Mouse (Mus musculus) small intestine, adult 2 months (tissue): ENCODE results near the gene Ptch1. TPM values are rescaled to one million over a fixed set of nuclear protein-coding genes. Genes with fewer than 3 reads are reported as not detected.

ENCODE experiments used
- H3K27ac ChIP-seq: fragments of 200-500 bp; 2 replicates; pipeline ENCODE4 v1.5.1; 2012; ENCODE audit warnings: low read depth, low read length, control low read depth, inconsistent platforms; ENCODE audit not compliant: insufficient read depth
- H3K27me3 ChIP-seq: fragments of 200-500 bp; 2 replicates; pipeline ENCODE4 v1.6.1; 2012; ENCODE audit warnings: mild to moderate bottlenecking, moderate library complexity, low read length, inconsistent platforms; ENCODE audit not compliant: control insufficient read depth, insufficient read depth
- H3K36me3 ChIP-seq: fragments of 200-500 bp; 2 replicates; pipeline ENCODE4 v1.6.1; 2012; ENCODE audit warnings: mild to moderate bottlenecking, low read length, control low read depth, inconsistent platforms; ENCODE audit not compliant: control insufficient read depth, insufficient read depth
- H3K4me1 ChIP-seq: fragments of 200-500 bp; 2 replicates; pipeline ENCODE4 v1.6.1; 2012; ENCODE audit warnings: low read length, inconsistent platforms, mixed read lengths; ENCODE audit not compliant: control insufficient read depth, insufficient read depth, insufficient read length
- H3K4me3 ChIP-seq: fragments of 200-500 bp; 2 replicates; pipeline ENCODE4 v1.5.1; 2012; ENCODE audit warnings: low read depth, mild to moderate bottlenecking, control low read depth, inconsistent platforms, low read length, moderate library complexity
- CTCF ChIP-seq: fragments of 200-500 bp; IDR thresholded peaks from 2 replicates; pipeline ENCODE4 v1.5.1; 2012; ENCODE audit warnings: low read depth, mild to moderate bottlenecking, control low read depth, inconsistent platforms, low read length, moderate library complexity, mixed read lengths; ENCODE audit not compliant: insufficient replicate concordance, insufficient read length; ENCODE audit errors: extremely low read depth
- POLR2A ChIP-seq: fragments of 200-500 bp; IDR thresholded peaks from 2 replicates; pipeline ENCODE4 v1.6.1; 2012; ENCODE audit warnings: low read depth, mild to moderate bottlenecking, control low read depth, inconsistent platforms, low read length, moderate library complexity
- WGBS: fragments of 180-500 bp; shearing (Covaris S2); methylation state at CpG from one replicate; pipeline ENCODE4 v1.1.7; 2018; 5-methylcytosine and 5-hydroxymethylcytosine counted together
- polyA plus RNA-seq: library from polyadenylated mRNA; depleted of rRNA; stranded (reverse); fragments of >200 nt; gene quantifications from 2 replicates; pipeline ENCODE4 v1.2.3, GENCODE M21; 2012; rRNA removed

Gene Ptch1
- 9.1 and 20.5 TPM in 2 replicates for polyA plus RNA-seq

DNA sequence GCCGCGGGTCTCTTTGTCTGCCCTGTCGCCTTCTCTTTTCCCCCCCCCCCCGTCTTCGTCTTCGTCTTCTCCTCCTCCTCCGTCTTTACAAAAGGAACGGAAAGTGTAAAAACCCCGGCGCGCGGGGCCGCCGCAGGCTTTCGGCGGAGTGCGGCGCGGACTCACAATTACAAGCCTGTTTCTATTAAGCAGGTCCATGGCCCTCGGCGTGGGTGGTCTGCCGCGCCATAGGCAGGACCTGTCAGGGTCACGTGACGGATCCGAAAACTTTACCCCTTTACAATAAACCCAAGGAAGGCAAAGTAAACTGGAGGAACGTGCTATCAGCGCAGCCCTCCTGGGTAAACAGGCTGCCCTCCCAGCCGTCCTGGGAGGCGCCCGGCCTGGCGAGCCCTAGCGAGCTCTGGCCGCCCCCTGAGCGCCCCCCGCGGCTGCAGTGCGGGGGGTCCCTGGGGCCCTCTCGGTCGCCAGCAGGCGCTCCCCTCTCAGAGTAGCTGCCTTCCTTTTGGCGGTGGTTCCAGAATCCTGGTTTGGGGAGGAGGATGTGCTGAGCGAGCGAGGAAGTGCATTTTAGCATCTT lies at the start of gene Ptch1:
Gene Ptch1, minus strand, starts transcription at position 343 of the 580 bp plus-strand sequence.
- Histone ChIP-seq H3K27ac (no peak within 1 kb of the TSS; the same call in 1 of the 2 replicates), H3K27me3 (peaks cover 30% of the 10 kb centered on the region), H3K36me3 (no peaks in the 10 kb centered on the region), H3K4me3 (peak within 1 kb of the TSS; percentile 50), H3K4me1 (peaks cover 6% of the 10 kb centered on the region; the same call in 1 of the 2 replicates)
- 1% methylated on average over 42 of the region's 44 CpGs for WGBS
- TF ChIP-seq POLR2A, result no peak
- no peak for TF ChIP-seq CTCF

DNA sequence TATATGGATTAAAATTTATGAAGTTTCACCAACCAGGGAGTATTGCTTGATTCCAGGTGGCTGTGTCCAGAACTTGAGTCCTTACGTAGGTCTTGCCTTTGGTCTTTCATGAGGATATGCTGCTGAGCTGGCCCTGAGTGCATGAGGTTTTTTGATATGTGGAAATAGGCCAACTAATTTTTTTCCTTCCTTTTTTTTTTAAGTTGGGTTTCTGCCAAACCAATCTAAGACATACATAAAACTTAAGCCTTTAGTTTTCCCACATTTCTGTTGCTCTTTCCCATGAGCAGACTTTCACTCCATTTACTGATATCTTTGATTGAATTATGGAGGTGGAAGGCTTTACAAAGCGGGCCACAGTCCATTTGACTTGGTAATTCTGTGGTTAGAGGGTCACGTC lies 47.9 kb upstream of the Ptch1 start:
- Histone ChIP-seq H3K4me3 (no peak overlapping the region), H3K4me1 (no peaks in the 10 kb centered on the region), H3K27me3 (no peaks in the 10 kb centered on the region), H3K27ac (no peak overlapping the region), H3K36me3 (no peaks in the 10 kb centered on the region)
- WGBS, result 70% methylated on average over 3 of the region's 3 CpGs
- TF ChIP-seq POLR2A, result no peak
- no peak for TF ChIP-seq CTCF

DNA sequence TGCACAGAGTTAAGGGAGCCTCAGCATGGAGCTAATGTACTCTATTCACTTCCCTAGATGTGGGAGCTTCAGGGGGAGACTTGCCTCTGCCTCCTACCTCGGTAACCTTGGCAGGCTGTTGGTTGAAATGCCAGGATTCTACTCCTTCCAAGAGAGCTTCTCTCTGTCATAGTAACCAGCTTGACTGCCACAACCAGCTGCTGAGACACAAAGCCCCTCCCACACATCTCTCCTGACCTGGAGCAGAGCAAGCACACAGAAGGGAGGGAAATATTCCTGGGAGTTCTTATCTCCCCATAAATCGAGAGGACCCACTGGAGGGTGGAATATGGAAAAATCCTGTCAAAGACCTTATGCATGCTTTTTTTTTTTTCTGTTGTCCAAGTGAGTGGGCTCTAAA lies 39.8 kb upstream of the Ptch1 start:
- Histone ChIP-seq H3K36me3 (no peaks in the 10 kb centered on the region), H3K27me3 (no peaks in the 10 kb centered on the region), H3K27ac (no peak overlapping the region), H3K4me1 (no peaks in the 10 kb centered on the region), H3K4me3 (no peak overlapping the region)
- TF ChIP-seq POLR2A (no peak), CTCF (no peak)
- WGBS, result 47% methylated on average over 2 of the region's 2 CpGs

DNA sequence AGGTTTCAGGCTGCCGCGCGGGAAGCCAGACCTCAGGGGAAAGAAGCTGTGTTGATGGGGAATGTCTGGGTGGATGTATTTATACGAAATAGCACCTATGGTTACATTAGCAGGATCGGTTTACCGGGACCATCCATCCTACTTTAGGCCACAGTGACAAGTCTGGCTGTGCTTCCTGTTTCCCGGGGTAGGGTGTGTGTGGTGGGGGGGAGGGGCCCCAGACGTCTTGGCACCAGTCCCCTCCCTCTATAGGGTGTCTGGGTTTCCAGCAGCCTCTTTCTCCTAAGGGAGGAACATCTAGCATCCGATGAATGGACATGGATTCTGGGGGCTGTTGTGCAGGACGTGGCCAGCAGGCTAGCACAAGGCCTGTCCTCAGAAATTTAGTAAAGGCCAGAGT lies 36.3 kb upstream of the Ptch1 start:
- no peak for TF ChIP-seq POLR2A
- no peak for TF ChIP-seq CTCF
- H3K4me1 ChIP-seq, result no peaks in the 10 kb centered on the region
- no peak overlapping the region for H3K27ac ChIP-seq
- H3K36me3 ChIP-seq, result no peaks in the 10 kb centered on the region
- H3K4me3 ChIP-seq, result no peak overlapping the region
- no peaks in the 10 kb centered on the region for H3K27me3 ChIP-seq
- 44% methylated on average over 10 of the region's 10 CpGs for WGBS

DNA sequence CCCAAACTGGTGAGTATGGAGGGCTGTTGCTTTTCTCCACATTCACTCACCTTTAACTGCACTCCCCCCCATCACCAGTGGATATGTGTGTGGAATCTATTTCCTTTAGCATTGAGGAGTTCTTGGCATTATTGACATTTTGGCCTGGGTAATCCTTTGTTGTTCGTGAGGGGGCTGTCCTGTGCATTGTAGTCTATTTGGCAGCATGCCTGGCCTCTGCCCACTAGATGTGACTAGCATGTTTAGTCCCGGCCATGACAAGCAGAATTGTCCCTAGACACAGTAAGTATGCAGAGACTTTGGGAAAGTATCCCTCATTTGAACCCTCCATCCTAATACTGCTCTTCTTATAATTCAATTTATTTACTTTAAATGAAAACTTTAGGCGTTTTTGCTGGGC lies 24.2 kb upstream of the Ptch1 start:
- no peak overlapping the region for H3K27ac ChIP-seq
- H3K27me3 ChIP-seq, result no peaks in the 10 kb centered on the region
- WGBS, result 63% methylated on average over 3 of the region's 3 CpGs
- H3K4me1 ChIP-seq, result 0 out of 2 replicates have a peak, but pooled peaks cover 1% of the 10 kb centered on the region
- H3K4me3 ChIP-seq, result no peak overlapping the region
- no peaks in the 10 kb centered on the region for H3K36me3 ChIP-seq
- TF ChIP-seq CTCF, result no peak
- no peak for TF ChIP-seq POLR2A

DNA sequence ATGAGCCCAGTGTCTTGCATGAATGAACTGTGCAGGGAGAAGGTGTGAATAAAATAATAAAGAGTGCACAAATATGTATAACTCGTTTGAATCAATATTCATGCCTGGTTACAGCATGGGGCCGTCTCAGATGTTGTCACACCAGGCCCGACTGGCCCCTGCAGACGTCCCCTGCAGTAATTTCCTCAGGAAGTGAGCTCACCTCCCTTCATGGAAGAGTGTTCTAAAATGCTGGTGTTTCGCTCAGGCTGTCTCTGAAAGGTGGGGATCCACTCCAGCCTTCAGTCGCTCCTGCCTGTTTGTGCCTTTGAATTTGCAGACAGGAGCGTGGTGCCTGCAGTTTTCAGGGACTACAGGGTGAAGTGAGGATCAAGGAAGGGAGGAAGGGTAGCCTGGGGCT lies 22.5 kb upstream of the Ptch1 start:
- H3K4me3 ChIP-seq, result no peak overlapping the region
- WGBS, result 74% methylated on average over 7 of the region's 7 CpGs
- no peaks in the 10 kb centered on the region for H3K36me3 ChIP-seq
- no peak overlapping the region for H3K27ac ChIP-seq
- 0 out of 2 replicates have a peak, but pooled peaks cover 2% of the 10 kb centered on the region for H3K4me1 ChIP-seq
- TF ChIP-seq CTCF (no peak), POLR2A (no peak)
- H3K27me3 ChIP-seq, result no peaks in the 10 kb centered on the region

DNA sequence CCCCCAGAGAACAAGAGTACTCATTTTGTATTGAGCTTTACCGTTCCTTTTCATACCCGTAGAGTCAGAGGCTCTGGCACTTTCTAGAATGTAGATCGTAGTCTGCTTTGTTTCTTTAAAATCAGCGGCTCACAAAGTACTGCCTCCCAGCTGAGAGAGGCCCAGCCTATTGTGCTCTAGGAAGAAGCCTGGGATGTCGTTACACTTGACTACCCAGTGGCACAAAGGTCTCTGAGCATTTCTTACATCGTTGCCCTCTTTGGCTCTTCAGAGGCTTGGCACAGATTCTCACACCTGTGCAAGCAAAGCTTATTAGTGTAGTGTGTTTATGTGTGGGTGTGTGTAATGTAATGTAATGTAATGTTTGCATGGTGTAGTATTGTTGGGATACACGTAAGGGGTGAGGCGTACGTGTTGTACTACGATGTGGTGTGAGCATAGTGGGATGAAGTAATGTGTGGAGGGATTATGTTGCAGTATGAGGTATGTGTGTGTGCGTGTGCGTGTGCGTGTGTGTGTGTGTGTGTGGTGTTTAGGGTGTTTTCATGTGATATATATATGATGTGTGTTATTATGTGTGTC lies 20.2 kb upstream of the Ptch1 start:
- TF ChIP-seq POLR2A (no peak), CTCF (no peak)
- no peaks in the 10 kb centered on the region for H3K36me3 ChIP-seq
- H3K4me3 ChIP-seq, result no peak overlapping the region
- 78% methylated on average over 13 of the region's 13 CpGs for WGBS
- 0 out of 2 replicates have a peak, but pooled peaks cover 2% of the 10 kb centered on the region for H3K4me1 ChIP-seq
- H3K27ac ChIP-seq, result no peak overlapping the region
- H3K27me3 ChIP-seq, result no peaks in the 10 kb centered on the region

DNA sequence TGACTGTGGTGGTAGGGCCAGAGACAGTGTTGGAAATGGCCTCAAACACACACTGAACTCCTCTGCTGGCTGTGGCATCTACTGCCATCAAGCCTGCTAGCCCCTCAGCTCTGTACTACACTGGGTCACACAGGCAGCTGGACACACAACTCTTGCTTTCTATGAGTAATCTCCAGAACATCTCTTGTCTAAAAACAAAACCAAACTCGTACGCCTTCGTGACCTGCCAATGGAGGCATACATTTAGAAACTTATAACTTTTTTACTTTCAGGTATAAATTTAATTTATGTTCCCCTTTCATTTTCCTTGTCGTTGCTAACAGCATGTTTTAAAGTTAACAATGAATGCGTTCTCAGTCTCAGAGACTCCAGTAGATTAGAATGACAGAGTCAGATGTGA lies 19.4 kb upstream of the Ptch1 start:
- Histone ChIP-seq H3K4me1 (0 out of 2 replicates have a peak, but pooled peaks cover 2% of the 10 kb centered on the region), H3K36me3 (no peaks in the 10 kb centered on the region), H3K27me3 (no peaks in the 10 kb centered on the region), H3K4me3 (no peak overlapping the region), H3K27ac (no peak overlapping the region)
- 86% methylated on average over 5 of the region's 5 CpGs for WGBS
- TF ChIP-seq POLR2A, result no peak
- no peak for TF ChIP-seq CTCF
